Mouse (Mus musculus) MEL (cell line): Measurements from ENCODE around the gene Polr2e. TPM values are rescaled to one million over a fixed set of nuclear protein-coding genes. Genes with fewer than 3 reads are reported as not detected.

Experiments used
- DNase-seq: peaks from one replicate; pipeline ENCODE4 v3.0.0; 2011; ENCODE audit warnings: low read depth, low spot score
- H3K27ac ChIP-seq: 2 replicates; pipeline ENCODE4 v1.5.1; 2012; ENCODE audit warnings: low read depth, mild to moderate bottlenecking, control low read depth, low read length, moderate library complexity; ENCODE audit not compliant: control insufficient read depth
- H3K27me3 ChIP-seq, 2 experiments: fragments of 150-350 bp in 1 of 2; sonication (generic) in 1 of 2; 2 replicates each; pipeline ENCODE4 v1.6.1; 2012; ENCODE audit warnings: low read length in 2 of 2, mild to moderate bottlenecking in 2 of 2, improper control_type of control experiment in 1 of 2, moderate library complexity in 1 of 2; ENCODE audit not compliant: insufficient read depth in 2 of 2, control insufficient read depth in 1 of 2
- H3K36me3 ChIP-seq, 2 experiments: 2 replicates each; pipeline ENCODE4 v1.6.1; 2012 to 2014; ENCODE audit warnings: low read length in 2 of 2, improper control_type of control experiment in 1 of 2, inconsistent platforms in 1 of 2, mild to moderate bottlenecking in 1 of 2; ENCODE audit not compliant: insufficient read depth in 2 of 2, control insufficient read depth in 1 of 2
- H3K4me1 ChIP-seq, 2 experiments: fragments of 150-350 bp in 1 of 2; sonication (generic) in 1 of 2; 2 replicates each; pipeline ENCODE4 v1.6.1; 2012; ENCODE audit warnings: low read length in 2 of 2, improper control_type of control experiment in 1 of 2, mild to moderate bottlenecking in 1 of 2; ENCODE audit not compliant: insufficient read depth in 2 of 2, control insufficient read depth in 1 of 2
- H3K4me3 ChIP-seq, 2 experiments: fragments of 150-350 bp in 1 of 2; sonication (generic) in 1 of 2; 2 replicates each; pipeline ENCODE4 v1.5.1; 2012; ENCODE audit warnings: low read depth in 2 of 2, low read length in 2 of 2, mild to moderate bottlenecking in 2 of 2, moderate library complexity in 2 of 2, control low read depth in 1 of 2, improper control_type of control experiment in 1 of 2; ENCODE audit not compliant: control insufficient read depth in 1 of 2, insufficient read depth in 1 of 2
- H3K79me2 ChIP-seq: 2 replicates; pipeline ENCODE4 v1.6.1; 2012; ENCODE audit warnings: mild to moderate bottlenecking, low read length, moderate library complexity; ENCODE audit not compliant: control insufficient read depth, poor library complexity, insufficient read depth
- H3K9ac ChIP-seq: 2 replicates; pipeline ENCODE4 v1.6.1; 2012; ENCODE audit warnings: low read depth, mild to moderate bottlenecking, control low read depth, low read length, moderate library complexity; ENCODE audit not compliant: control insufficient read depth, poor library complexity, severe bottlenecking
- H3K9me3 ChIP-seq: fragments of 150-350 bp; sonication (generic); replicated peaks from 2 replicates; pipeline ENCODE4 v1.6.1; 2012; ENCODE audit warnings: mild to moderate bottlenecking, low read length, improper control_type of control experiment, moderate library complexity; ENCODE audit not compliant: insufficient read depth
- CHD1 ChIP-seq: IDR thresholded peaks from 2 replicates; pipeline ENCODE4 v1.6.1; 2012; ENCODE audit warnings: low read depth, mild to moderate bottlenecking, inconsistent platforms, low read length, improper control_type of control experiment
- CHD2 ChIP-seq: IDR thresholded peaks from 2 replicates; pipeline ENCODE4 v1.6.1; 2011; ENCODE audit warnings: low read length, improper control_type of control experiment
- E2F4 ChIP-seq: IDR thresholded peaks from 2 replicates; pipeline ENCODE4 v1.6.1; 2011; ENCODE audit warnings: low read depth, low read length, improper control_type of control experiment, borderline replicate concordance
- EP300 ChIP-seq, 2 experiments: IDR thresholded peaks; 2 replicates each; pipeline ENCODE4 v1.6.1; 2011; ENCODE audit warnings: improper control_type of control experiment in 2 of 2, low read length in 2 of 2, low read depth in 1 of 2, mild to moderate bottlenecking in 1 of 2
- GATA1 ChIP-seq: IDR thresholded peaks from 2 replicates; pipeline ENCODE4 v1.6.1; 2011; ENCODE audit warnings: low read depth, low read length, improper control_type of control experiment
- HCFC1 ChIP-seq: IDR thresholded peaks from 2 replicates; pipeline ENCODE4 v1.6.1; 2012; ENCODE audit warnings: low read depth, mild to moderate bottlenecking, inconsistent platforms, low read length, improper control_type of control experiment, moderate library complexity
- JUND ChIP-seq: IDR thresholded peaks from 2 replicates; pipeline ENCODE4 v1.6.1; 2011; ENCODE audit warnings: low read depth, mild to moderate bottlenecking, improper control_type of control experiment, low read length
- MAZ ChIP-seq: IDR thresholded peaks from 2 replicates; pipeline ENCODE4 v1.6.1; 2012; ENCODE audit warnings: low read depth, mild to moderate bottlenecking, inconsistent platforms, low read length, improper control_type of control experiment
- NELFE ChIP-seq: IDR thresholded peaks from 2 replicates; pipeline ENCODE4 v1.6.1; 2011; ENCODE audit warnings: low read depth, low read length, improper control_type of control experiment
- POLR2A ChIP-seq, 2 experiments: IDR thresholded peaks; 2 replicates each; pipeline ENCODE4 v1.6.1; 2011 to 2012; ENCODE audit warnings: low read length in 2 of 2, mild to moderate bottlenecking in 2 of 2, control low read depth in 1 of 2, improper control_type of control experiment in 1 of 2, low read depth in 1 of 2, moderate library complexity in 1 of 2; ENCODE audit not compliant: control insufficient read depth in 1 of 2, insufficient read depth in 1 of 2, poor library complexity in 1 of 2
- POLR2AphosphoS2 ChIP-seq: IDR thresholded peaks from 2 replicates; pipeline ENCODE4 v1.6.1; 2011; ENCODE audit warnings: low read length, improper control_type of control experiment
- POLR2AphosphoS5 ChIP-seq: IDR thresholded peaks from 2 replicates; pipeline ENCODE4 v1.6.1; 2012; ENCODE audit warnings: low read depth, borderline replicate concordance, mild to moderate bottlenecking, inconsistent platforms, low read length, moderate library complexity, mixed read lengths
- SIN3A ChIP-seq: IDR thresholded peaks from 2 replicates; pipeline ENCODE4 v1.6.1; 2012; ENCODE audit warnings: low read length, improper control_type of control experiment, inconsistent platforms
- TAL1 ChIP-seq: IDR thresholded peaks from 2 replicates; pipeline ENCODE4 v1.6.1; 2012; ENCODE audit warnings: mild to moderate bottlenecking, inconsistent platforms, low read length, moderate library complexity, mixed read lengths
- TBP ChIP-seq: IDR thresholded peaks from 2 replicates; pipeline ENCODE4 v1.8.0; 2011; ENCODE audit warnings: low read depth, low read length, improper control_type of control experiment
- TCF12 ChIP-seq: IDR thresholded peaks from 2 replicates; pipeline ENCODE4 v1.6.1; 2014; ENCODE audit warnings: low read depth, mild to moderate bottlenecking, inconsistent platforms, low read length, improper control_type of control experiment, moderate library complexity
- ZKSCAN1 ChIP-seq: IDR thresholded peaks from 2 replicates; pipeline ENCODE4 v1.6.1; 2012; ENCODE audit warnings: low read depth, mild to moderate bottlenecking, inconsistent platforms, low read length, improper control_type of control experiment, moderate library complexity
- ZNF384 ChIP-seq: IDR thresholded peaks from 2 replicates; pipeline ENCODE4 v1.6.1; 2012; ENCODE audit warnings: low read depth, mild to moderate bottlenecking, inconsistent platforms, low read length, improper control_type of control experiment
- polyA plus RNA-seq, 2 experiments: library from polyadenylated mRNA; stranded (reverse) in 1 of 2; unstranded in 1 of 2; fragments of >175 nt in 1 of 2; fragments of >200 nt in 1 of 2; gene quantifications; 2 replicates each; pipeline versions ENCODE4 v1.2.1 to v1.2.4; 2012; ENCODE audit warnings: low replicate concordance in 2 of 2, low read depth in 1 of 2; ENCODE audit not compliant: insufficient read length in 2 of 2, insufficient read depth in 1 of 2, missing spikeins in 1 of 2
- total RNA-seq: library from RNA; depleted of rRNA; stranded (reverse); fragments of 300-350 nt; gene quantifications from 2 replicates; pipeline ENCODE4 v1.2.3, GENCODE M21; 2012

Gene Polr2e
- total and polyA plus RNA-seq, 3 experiments = 169 to 279 (median 258) TPM

DNA sequence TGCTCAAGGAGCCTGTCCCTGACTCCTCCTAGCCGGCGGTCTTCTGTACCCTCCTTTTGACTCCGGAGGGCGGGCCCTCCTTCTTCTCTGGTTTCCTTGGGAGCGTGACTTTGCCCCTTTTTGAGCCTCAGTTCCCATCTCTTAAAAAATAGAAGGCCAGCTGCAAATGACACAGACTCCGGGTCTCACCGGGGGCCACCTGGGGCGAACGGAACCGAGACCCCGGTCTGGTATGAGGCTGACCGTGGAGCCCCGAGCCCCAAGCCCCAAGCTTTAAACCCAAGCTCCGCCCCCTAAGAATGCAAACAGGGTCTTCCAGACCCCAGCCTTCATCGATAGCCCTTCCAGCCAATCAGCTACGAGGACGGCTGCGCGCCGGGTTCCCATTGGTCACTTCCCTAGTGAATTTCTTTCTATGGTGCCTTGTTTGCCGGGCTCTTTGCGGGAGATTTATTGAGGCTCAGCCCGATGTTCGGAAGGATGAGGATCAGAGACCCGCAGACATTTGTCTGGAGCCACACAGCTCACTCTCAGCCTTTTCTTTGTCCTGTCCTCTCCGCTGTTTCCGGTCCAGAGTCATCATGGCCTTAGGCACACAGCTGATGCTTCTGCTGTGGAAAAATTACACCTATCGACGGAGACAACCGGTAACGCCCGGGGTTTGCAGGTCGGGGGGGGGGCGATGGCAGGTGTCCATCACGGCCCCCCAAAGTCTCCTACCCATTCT, 42.4 kb downstream of the Polr2e start (continued):
- TF ChIP-seq TCF12 = no peak
- TF ChIP-seq ZKSCAN1 = no peak
- TF ChIP-seq SIN3A = peak; percentile 26; the same call in 1 of the 2 replicates
- no peak; a peak in 1 of 4 replicates for TF ChIP-seq EP300 (IDR thresholded peaks at IDR 0.05; ENCODE audit: low read depth in 1 of 2, low read length in 2 of 2)

DNA sequence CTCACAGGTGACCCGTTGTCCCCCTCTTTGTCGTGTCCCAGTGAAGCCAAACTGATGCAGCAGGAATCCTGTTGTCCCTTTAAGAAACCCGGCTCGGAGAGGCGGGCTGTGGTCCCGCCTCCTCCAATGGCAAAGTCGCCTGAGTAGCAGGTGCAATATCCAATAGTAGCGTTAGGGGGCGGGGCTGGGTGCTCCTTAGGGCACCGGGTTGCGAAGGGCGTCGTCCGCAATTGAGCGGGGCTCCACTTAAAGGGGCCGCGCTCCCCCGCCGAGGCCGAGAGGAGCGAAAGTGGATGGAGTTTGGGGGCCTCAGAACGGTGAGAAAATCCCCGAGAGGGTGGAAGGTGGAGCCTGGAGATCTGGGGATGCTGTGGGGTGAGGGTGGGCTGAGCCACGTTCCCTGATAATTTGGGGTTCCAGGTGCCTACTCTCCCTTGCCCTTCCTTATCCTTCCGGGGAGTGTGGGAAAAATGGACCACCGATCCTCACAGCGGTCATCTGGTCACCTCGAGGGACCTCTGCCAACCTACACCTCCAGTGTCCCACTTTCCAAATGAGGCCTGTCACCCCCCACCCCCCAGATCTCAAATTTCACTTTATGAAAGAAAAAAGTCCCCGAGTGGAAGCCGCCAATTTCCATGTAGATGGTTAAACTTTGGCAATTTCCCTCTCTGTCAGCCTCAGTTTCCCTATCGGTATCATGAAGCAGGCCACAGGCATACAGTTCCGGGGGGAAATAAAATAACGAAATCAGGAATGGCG, 43.1 kb downstream of the Polr2e start, which contains the start of gene Abca7:
Gene Abca7 (plus strand): TSS at position 223 of the 762 bp plus-strand sequence.
- Histone ChIP-seq H3K79me2 (peaks cover 5% of the 10 kb centered on the region; the same call in 1 of the 2 replicates), H3K36me3 (peaks cover 0 to 17% of the 10 kb centered on the region in 2 experiments; a peak in 2 of 4 replicates), H3K4me3 (peak within 1 kb of the TSS; percentile 73 to 88), H3K27ac (peak within 1 kb of the TSS; percentile 93), H3K4me1 (peaks cover 14 to 26% of the 10 kb centered on the region in 2 experiments), H3K27me3 (no peaks in the 10 kb centered on the region), H3K9me3 (no peaks in the 10 kb centered on the region), H3K9ac (peak within 1 kb of the TSS; percentile 86)
- TF ChIP-seq POLR2A (IDR thresholded peaks at IDR 0.05; ENCODE audit: control insufficient read depth in 1 of 2, insufficient read depth in 1 of 2, low read depth in 1 of 2, low read length in 2 of 2, poor library complexity in 1 of 2) (peak in 1 of 2 experiments; percentile 43; a peak in 2 of 4 replicates), CHD1 (0 out of 2 replicates have a peak, but pooled peaks have one; percentile 52), TBP (peak; percentile 75), POLR2AphosphoS2 (no peak), HCFC1 (peak; percentile 78), TAL1 (no peak), EP300 (IDR thresholded peaks at IDR 0.05; ENCODE audit: low read depth in 1 of 2, low read length in 2 of 2) (no peak; a peak in 1 of 4 replicates), MAZ (no peak; the same call in 1 of the 2 replicates), GATA1 (no peak), ZNF384 (no peak), POLR2AphosphoS5 (no peak), NELFE (peak; percentile 59), SIN3A (peak; percentile 97), JUND (0 out of 2 replicates have a peak, but pooled peaks have one; percentile 11), E2F4 (0 out of 2 replicates have a peak, but pooled peaks have one; percentile 20), CHD2 (peak; percentile 51)
- peak; percentile 98 for DNase-seq
